Mouse (Mus musculus): Measurements from ENCODE around the gene Shtn1.

Shtn1 gene

DNA sequence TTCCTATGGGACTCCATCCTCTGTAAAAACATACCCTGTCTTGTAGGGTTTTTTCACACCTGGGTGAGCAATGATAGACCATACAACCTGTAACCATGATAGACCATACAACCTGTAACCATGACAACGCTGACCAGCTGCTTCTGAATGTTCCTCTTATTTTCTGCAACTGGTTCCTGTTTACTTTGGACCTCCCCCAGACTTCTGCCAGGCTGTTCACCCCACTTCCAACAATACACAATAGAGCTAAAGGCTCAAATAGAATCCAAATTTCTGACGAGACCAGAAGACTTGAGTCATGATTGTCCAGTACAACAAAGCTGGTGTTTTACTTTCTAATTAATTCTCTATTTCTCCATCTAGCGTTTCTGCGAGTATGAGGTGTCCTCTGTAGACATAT is 23.8 kb downstream of the Shtn1 start:
- DNase-seq (ENCODE audit: low spot score): no peak

DNA sequence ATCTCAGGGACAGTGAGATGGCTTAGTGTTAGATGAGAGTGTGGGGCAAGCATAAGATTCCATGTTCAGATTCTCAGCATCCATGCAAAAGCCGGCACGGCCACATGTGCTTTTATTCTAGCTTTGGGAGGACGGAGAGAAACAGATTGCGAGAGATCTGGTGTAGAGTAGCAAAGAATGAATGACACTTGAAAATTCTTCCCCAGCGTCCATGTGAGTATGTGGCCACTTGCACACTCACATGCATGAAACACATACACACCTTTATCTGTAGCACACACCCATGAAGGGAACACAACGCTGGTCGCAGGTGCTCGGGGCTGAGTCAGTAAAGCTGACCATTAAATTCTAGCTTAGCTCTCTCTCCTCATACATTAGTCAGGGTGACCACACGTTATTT is 24.3 kb downstream of the Shtn1 start:
- DNase-seq (ENCODE audit: low spot score): no peak

DNA sequence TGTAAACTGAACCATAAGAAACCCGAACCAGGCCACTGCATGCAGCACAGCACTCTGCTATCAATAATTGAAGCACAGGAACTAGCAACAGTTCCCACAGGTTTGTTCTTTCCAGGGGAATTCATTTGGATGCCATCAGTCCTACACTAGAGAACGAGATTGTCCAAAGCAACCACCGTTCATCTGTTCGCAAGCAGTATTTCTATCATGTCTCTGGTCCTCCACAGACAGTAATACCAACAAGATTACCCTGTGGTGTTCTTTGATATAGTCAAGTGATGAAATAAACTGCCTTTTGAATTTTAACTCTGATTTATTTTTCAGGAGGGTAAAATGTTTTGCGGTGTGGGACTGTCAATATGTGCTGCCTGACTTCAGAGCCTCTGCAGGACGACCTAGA is 27.0 kb downstream of the Shtn1 start:
- DNase-seq (ENCODE audit: low spot score): no peak

DNA sequence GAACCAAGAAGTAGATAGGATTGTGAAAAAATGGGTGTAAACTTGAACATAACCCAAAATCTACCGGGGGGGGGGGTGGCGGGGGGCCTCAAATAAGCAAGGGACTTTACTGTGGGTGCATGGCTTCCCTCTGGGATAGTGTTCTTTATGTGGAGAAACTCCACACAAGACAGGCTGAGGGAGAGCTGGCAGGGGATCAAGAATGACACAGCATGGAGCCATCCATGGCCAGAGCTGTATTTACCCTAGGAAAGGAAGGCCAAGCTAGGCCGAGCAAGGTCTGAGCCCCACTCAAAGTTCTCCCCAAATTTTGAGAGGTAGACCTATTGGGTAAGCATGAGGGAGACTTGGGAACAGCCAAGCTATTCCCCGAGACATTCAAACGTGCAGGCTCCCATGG is 28.4 kb downstream of the Shtn1 start:
- DNase-seq (ENCODE audit: low spot score): no peak

DNA sequence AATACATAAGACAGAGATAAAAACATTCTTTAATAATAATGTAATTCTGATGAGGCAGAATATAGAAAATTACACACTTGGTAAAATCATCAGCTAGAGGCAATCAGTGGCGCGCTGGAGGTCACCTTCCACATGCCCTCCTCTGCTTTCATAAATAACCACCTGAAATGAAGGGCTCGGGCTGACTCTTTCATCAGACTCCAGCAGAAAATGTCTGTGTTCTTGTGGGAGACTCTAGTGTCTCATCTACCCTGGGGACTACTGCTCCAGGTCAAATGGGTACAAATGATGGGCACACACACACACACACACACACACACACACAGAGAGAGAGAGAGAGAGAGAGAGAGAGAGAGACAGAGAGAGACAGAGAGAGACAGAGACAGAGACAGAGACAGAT is 34.8 kb downstream of the Shtn1 start:
- no peak for DNase-seq (ENCODE audit: low spot score)

DNA sequence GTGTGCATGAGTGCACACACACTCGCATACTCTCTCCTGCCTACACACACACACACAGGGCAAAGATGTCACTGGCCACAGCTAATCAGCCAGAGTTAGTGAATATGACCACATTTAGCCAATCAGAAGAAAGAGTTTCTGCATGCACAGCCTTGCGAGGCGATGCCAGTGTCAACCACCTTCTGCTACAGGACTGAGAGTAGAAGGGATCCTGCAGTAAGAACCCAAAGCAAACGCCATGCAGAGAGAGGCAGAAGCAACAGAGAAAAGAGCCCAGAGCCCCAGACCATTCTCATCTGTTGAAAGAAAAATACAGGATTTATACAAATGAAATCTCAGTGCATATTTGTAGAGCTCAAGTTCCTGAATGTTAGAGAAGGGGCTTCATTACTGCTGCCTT is 37.1 kb downstream of the Shtn1 start:
- no peak for DNase-seq (ENCODE audit: low spot score)

DNA sequence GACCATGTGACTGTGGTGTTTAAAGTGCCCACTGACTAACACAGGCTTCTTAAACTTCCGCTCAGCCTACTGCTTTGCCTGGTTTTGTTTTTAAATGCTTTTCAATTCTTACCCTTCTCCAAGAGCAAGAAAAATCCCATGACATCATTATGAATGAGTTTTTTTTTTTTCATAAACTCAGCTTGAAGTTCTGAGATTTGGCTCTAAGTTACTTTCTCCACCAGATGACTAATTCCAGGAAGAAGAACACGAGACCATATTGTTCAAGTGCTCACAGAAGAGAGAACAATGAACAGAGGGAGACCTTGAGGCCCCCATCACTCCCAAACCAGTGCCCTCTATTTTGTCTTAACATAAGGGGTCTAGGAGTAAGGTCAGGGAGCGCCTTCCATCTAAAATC is 39.1 kb downstream of the Shtn1 start:
- DNase-seq (ENCODE audit: low spot score): no peak

DNA sequence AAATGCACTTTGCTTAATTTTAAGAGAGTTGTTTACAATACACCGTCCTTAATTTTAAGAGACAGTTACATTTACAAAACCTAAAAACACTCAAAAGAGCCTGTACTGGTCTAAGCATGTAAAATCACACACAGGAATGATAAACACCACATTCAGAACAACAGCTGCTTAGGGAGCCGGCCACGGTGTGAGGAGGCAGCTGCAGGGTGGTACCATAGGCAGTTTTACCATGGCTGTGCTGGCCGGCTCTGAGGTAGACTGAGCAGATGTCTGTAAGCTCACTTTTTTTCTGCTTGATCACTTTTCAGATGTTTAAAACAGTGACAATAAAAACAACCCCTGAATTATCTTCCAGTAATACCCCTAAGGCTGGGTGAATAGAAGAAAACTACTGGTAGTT is 42.7 kb downstream of the Shtn1 start:
- no peak for DNase-seq (ENCODE audit: low spot score)

DNA sequence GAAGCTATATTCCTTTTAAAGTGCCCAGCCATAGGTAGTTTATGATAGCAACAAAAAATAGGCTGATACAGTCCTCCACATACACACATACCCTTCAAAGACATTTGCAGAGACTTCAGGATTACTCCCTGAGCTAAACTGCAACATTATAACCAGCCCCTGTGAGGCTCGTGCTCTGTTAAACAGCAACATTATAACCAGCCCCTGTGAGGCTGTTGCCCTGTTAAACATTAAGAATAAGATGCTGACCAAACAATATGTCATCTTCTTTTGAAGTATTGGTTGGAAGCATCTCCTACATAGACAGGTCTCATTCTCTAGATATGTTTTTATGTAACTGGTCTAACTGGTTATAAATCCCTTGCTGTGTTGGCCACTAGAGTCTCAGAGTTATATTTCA is 45.7 kb downstream of the Shtn1 start:
- no peak for DNase-seq (ENCODE audit: low spot score)

DNA sequence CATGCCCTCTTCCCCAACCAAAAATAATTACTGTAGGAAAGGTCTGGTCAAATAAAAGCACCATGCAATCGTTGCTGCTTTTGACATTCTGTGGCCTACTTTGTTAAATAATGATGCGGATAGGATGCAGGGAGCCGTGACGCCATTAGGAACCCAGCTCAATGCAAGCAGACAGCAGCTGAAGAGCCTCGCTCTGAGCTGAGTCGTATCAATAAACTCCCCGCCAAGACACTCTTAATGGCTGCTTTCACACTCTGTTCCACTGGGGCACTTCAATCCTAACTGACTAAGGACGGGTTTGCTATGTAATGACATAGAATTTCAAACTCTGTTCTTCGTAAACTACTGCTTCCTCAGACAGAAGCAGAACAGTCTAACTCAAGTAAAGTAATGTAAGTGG is 46.9 kb downstream of the Shtn1 start:
- DNase-seq (ENCODE audit: low spot score): no peak

DNA sequence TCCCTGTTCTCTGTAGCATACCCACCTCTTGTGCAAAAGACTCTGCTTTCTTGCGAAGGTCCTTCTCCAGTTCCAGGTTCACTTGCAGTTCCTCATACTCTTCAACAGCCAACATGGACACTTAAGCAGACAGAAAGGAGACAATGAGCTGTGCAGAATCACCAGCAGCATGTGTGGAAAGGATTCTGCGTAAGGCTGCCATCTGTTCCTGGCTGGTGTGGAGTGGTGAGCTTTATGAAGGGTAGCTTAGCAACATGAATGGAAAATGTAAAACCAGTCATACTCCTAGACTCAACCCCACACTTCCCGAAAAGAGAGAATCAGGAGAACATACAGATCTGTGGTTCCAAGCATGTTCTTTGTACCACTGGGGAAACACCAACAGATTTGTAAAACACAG is 47.8 kb downstream of the Shtn1 start:
- DNase-seq (ENCODE audit: low spot score): peak; percentile 59

DNA sequence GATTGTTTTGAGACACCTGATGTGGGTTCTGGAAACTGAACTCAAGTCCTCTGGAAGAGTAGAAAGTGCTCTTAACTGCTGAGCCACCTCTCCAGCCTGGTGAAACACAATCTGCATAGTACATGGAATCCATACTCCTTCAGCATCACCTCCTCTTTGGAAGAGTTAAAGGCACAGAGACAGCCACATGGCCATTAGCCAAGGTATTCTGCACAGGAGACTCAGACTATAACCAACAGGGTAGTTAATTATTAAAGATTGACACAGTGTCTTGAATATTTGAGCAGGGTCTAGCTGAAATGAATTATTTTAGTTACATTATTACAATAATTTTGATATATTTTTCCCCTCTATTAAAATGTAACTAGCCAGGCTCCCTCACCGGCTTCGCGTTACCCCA is 52.0 kb downstream of the Shtn1 start:
- DNase-seq (ENCODE audit: low spot score): no peak

DNA sequence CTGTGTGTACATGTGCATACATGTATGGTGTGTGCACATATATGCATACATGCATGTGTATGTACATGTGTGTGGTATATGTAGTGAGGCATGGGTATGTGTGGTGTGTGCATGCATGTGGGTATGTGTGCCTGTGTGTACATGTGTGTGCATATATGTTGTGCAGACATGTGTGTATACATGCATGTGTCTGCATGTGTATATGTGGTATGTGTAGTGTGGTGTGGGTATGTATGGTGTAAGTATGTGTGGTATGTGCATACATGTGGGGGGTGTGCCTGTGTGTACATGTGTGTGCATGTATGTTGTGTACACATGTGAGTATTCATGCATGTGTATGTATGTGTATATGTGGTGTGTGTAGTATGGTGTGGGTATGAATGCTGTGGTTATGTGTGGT is 54.3 kb downstream of the Shtn1 start:
- DNase-seq (ENCODE audit: low spot score): no peak

DNA sequence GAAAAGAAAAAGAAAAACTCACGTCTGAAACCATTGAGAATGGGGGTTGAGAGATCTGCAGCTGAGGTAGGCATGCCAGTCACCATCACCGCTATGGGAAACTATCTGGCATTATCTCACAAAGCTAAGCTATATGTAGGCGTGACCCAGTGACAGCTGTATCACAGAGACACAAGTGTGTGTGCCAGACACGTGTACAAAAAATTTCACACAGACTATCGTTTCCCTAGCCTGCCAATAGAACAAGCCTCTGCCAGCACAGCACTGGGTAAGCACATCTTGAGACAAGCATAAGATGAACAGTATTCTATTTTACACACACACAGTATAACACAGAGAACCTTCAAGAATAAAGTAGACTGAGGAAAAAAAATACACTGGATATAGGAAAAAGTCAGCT is 65.1 kb downstream of the Shtn1 start:
- DNase-seq (ENCODE audit: low spot score): no peak

DNA sequence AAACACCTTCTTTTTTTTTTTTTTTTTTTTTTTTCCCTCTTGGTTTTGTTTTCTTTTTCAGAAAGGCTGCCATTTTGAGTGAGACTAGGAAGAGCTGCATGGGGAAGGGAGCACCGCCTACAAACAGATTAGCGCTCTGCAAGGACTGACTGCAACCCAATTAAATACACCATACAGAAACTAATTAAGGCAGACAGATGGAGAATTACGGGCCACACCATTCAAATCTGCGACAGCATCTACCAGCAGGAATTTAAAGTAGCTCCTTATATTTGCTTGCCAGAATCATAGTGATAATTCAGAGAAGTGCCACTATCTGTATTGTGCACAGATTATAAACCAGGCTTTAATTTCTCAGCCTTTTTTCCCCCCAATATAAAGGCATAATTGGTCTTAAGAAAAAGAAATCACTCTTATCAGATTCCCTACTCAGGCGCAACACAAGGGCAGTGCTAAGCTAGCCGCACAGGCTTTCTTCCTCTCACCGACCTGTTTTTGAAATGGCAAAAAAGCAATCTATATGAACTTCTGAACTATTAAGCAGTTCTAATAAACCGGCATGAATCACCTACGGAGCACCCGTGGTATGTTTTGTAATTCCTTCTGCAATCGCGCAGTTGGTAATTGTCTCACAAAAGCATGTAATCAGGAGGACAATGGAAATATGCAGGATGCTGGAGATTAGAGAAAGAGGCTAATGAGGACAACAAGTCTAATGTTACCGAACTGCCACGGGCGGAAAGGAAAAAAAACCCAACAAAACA is 69.1 kb downstream of the Shtn1 start:
- DNase-seq (ENCODE audit: low spot score): peak; percentile 71

DNA sequence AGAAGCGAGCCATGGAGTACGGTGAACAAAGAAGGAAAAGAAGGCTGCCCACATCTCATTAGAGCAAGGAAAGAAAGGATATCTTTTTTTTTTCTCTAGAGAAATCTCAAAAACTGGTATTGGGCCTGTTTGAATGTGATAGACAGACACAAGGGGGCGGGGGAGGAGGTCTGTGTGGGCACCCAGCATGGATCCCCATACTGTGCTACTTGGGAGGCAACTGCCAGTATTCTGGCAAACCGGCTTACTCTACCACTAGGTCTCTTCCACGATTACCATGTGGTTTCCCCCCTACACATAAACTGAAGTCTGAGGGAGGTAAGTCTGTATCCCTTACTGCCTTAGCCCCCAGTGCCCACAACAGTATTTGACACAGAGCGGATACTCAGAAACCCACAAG is 73.1 kb downstream of the Shtn1 start:
- DNase-seq (ENCODE audit: low spot score): no peak

DNA sequence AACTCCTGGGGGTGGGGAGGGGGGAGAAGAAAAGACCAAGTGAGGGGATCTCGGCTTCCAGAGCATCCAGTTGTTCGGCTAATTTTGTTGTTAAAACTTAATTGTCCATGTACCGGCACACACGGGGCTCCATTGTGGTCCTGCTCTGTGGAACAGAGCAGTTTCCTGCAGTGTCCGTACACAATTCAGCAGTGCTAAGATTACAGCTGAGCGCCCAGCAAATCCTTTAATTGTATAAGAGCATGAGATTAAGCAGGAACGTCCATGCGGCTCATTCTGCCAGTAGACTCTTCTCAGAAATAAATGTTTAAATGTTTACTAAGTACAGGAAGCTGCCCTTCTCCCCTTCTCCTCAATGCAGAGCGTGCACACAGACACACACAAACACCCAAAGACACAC is 94.3 kb downstream of the Shtn1 start:
- no peak for DNase-seq (ENCODE audit: low spot score)

DNA sequence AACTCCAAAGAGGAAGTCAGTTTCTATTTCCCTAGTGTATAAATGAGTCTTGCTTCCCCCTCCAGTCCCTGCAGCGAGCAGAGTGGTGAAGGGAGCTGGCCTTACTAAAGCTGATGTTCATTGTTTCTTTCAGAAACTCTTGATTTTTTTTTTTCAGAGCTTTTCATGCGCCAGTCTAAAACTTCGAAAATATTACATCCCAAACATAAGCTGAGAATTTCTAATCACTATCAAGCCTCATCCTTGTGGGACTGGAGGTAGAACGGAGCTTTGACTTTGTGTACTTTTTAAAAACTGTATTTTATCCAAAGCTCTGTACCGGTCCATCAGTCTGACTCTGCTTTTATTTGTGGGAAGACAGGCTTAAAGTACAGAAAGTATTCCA is 95.9 kb downstream of the Shtn1 start:
- no peak for DNase-seq (ENCODE audit: low spot score)

DNA sequence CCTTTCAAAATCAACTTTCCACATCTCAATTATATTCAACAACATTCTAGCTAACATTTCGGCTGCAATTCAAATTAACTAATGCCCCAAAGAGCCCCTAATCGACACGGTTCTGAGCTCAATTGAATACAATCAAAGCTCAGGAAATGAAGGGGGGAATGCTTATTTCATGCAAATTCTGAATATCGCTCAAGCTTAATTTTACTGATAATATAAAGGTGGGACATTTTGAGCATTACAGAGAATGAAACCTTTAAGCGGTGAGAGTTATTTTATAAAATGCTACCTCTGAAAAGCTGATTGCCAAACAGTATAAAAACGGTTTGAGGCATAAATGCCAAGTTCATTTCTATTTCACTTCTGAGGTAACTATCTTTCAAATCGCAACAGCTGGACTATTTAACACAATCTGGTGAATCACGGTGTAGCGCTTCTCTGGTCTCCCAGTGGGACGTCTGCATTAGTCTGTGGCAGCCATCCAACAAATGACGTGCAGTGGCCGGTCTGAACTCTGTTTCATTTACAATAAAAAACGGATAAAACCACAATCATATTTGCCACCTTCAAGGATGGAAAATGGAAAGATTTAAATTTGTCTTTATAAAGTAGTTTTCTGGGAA is 96.4 kb downstream of the Shtn1 start:
- DNase-seq (ENCODE audit: low spot score): no peak

DNA sequence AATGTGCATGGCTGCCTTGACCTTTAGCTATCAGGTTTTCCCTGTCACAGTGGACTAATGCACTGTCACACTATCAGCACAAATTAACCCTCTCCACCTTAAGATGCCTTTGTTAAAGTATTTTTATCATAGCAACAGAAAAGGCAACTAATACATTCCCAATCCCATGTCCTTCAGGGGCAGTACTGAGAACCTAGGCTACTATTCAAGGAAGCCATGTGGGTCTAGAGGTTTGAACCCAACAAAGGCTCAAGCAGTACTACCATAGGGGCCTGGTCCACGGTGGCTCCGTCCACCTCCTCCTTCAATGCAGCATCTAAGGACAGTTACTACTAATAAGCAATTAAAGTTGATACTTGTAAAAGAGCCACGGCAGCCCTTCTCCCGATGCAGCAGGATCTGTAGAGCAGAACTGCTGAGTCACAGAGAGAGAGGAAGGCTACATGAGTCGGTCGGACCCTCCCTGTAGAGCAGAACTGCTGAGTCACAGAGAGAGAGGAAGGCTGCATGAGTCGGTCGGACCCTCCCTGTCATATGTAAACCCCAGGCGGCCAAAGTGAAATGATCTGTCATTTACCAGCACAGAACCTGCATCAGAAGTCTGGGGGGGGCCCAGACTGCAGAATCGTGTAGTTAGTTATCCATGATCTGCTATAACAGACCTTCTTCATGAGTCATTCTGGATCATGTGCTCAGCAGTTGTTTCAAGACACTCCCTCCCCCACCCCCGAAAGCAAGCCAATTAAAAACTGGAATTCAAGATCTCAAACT is 97.3 kb downstream of the Shtn1 start:
- DNase-seq (ENCODE audit: low spot score): peak; percentile 35

DNA sequence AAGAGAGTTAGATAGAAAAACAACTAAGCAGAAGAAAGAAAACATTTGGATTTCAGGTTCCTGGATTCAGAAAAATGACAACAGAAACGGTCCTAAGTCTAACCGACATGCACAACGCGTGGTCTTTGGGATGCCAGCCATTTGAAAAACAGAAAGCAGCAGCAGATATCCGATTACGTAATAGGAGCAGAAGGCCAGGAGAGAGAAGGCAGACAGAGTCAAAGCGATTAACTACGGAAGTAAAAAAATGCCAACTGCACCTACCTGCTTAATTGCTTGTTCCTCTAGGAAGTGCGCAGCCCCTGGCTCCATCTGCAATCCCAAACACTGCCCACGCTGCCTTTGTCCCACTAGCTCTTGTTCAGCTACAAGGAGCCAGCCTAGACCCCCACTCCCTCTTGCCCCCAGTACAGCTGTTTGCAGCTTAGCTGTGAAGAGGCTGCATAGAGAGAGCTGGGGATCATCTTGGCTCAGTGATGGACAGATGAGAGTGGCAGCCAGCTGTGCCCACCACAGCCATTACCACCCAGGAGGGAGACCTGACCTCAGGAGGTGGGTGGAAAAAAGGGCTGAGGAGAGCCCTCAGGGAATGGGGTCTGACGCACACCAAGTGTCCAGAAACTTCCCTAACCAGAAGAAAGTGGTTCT is 100.6 kb downstream of the Shtn1 start:
- DNase-seq (ENCODE audit: low spot score): no peak

DNA sequence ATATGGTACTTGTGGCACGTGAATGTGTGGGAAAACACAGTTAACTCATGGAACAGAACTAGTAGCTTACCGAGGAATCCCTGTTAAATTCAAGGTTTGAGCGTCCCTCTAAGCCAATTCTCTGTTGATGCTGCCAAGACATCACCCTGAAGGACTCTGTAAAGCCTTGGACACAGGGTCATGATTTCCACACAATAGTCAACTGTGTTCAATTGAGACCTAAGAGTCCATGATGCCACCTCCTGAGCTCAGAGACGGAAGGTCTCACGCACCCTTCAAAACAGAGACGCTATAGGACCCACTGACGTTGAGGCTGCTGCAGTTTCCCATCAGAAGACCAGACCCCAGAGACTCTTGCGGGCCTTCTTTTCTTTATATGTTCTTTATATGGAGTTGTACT is 101.8 kb downstream of the Shtn1 start:
- no peak for DNase-seq (ENCODE audit: low spot score)

DNA sequence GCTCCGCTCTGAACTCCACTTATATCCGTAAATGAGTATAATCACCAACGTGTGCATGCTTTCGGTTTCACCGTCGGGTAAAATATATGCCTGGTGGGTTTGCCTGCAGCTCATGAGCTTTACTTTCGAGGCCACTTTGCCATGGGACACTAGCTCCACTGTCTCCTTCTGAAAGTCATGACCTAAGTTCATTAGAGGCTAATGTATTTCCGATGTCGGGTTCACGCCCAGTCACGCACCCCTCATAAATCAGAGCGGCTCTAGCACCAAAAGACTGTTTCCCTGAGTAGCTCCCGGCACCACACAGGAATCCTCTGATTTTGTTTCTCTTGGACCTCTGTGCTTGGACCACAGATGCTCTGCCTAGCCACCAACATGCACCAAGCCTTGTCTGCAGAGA is 105.1 kb downstream of the Shtn1 start:
- no peak for DNase-seq (ENCODE audit: low spot score)
